Mouse (Mus musculus) forebrain, postnatal 0 days (tissue): Measurements from ENCODE around the gene March6. TPM values are rescaled to one million over a fixed set of nuclear protein-coding genes. Genes with fewer than 3 reads are reported as not detected.

ENCODE experiments used
- ATAC-seq: fragments of 200-750 bp; cut with Nextera tagmentation; 2 replicates; pipeline ENCODE4 v1.8.0; 2017; ENCODE audit warnings: mild to moderate bottlenecking, moderate library complexity
- DNase-seq: peaks from one replicate; pipeline ENCODE4 v3.0.0-alpha.2; 2015
- H3K27ac ChIP-seq: fragments of 300-500 bp; sonication (generic); 2 replicates; pipeline ENCODE4 v1.5.1; 2014; ENCODE audit warnings: low read depth, mild to moderate bottlenecking, antibody characterized with exemption, low read length, moderate library complexity, mixed read lengths
- H3K27me3 ChIP-seq: fragments of 300-500 bp; sonication (generic); 2 replicates; pipeline ENCODE4 v1.6.1; 2014; ENCODE audit warnings: mild to moderate bottlenecking, low read length, mixed read lengths; ENCODE audit not compliant: insufficient read depth
- H3K36me3 ChIP-seq: fragments of 300-500 bp; sonication (generic); 2 replicates; pipeline ENCODE4 v1.6.1; 2014; ENCODE audit warnings: mild to moderate bottlenecking, moderate library complexity; ENCODE audit not compliant: insufficient read depth
- H3K4me1 ChIP-seq: fragments of 300-500 bp; sonication (generic); 2 replicates; pipeline ENCODE4 v1.6.1; 2014; ENCODE audit warnings: antibody characterized with exemption; ENCODE audit not compliant: insufficient read depth
- H3K4me2 ChIP-seq: fragments of 300-500 bp; sonication (generic); 2 replicates; pipeline ENCODE4 v1.6.1; 2014; ENCODE audit warnings: low read depth, mild to moderate bottlenecking, moderate library complexity
- H3K4me3 ChIP-seq: fragments of 300-500 bp; sonication (generic); 2 replicates; pipeline ENCODE4 v1.5.1; 2014; ENCODE audit warnings: low read depth, low read length, mixed read lengths
- H3K9ac ChIP-seq: fragments of 300-500 bp; sonication (generic); 2 replicates; pipeline ENCODE4 v1.6.1; 2014; ENCODE audit warnings: mild to moderate bottlenecking
- H3K9me3 ChIP-seq: fragments of 300-500 bp; sonication (generic); 2 replicates; pipeline ENCODE4 v1.6.1; 2016; ENCODE audit warnings: low read length
- CTCF ChIP-seq: sonication (generic); IDR thresholded peaks from 2 replicates; pipeline ENCODE4 v1.5.1; 2016; ENCODE audit warnings: antibody characterized with exemption, control low read depth, low read depth
- WGBS: fragments of 180-500 bp; shearing (Covaris S2); extraction: QIAGEN DNeasy Blood & Tissue Kit; methylation state at CpG from one replicate; pipeline ENCODE4 v1.1.7; 2014; 5-methylcytosine and 5-hydroxymethylcytosine counted together
- polyA plus RNA-seq: library from polyadenylated mRNA; unstranded; fragments of >200 nt; fragmentation: Nextera tagmentation; extraction: Ambion mirVana; gene quantifications from 2 replicates; pipeline ENCODE4 v1.2.1, GENCODE M21; 2015
- total RNA-seq: library from RNA; depleted of rRNA; stranded (reverse); fragments of >200 nt; gene quantifications from 2 replicates; pipeline ENCODE4 v1.2.3, GENCODE M21; 2014; rRNA removed

March6 gene
- 149 and 209 TPM in 2 replicates for total RNA-seq
- polyA plus RNA-seq = 38.4 and 60.2 TPM in 2 replicates

DNA sequence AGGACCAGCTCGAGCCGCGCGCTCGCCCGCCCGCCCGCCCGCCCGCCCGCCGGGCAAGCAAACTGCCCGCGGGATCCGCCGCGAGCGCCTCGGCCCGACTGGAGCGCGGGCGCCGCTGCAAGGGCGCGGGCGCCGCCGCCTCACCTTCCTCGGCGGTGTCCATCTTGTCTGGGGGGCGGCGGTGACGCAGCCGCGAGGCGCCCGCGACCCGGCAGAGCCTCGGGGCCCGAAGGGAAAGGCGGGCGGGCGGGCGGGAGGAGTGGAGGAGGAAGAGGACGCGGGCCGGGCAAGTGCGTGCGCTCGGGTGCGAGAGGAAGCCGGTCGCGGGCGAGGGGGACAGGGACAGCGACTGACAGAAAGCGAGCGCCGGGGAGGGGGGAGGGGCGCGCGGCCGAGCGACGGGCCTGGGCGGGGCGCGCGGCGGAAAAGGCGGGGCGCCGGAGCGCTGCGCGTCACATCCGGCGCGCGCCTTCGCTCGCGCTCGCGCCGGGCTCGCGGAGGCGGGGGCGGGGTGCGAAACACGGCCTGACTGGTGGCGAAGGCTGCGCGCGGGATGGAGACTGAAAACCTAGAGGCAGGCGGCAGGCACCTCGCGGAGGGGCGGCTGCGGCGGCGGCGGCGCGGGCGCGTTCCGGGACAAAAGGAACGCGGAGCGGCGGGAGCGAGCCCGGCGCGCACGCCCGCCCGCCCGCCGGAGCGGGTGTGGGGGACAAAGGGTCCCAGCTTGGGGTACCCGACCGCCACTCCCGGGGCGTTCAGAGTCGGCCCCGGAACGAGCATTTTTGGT, at the start of gene March6:
Gene March6 (minus strand): TSS at position 395 of the 787 bp plus-strand sequence.
- Histone ChIP-seq H3K9me3 (no peaks in the 10 kb centered on the region), H3K4me3 (peak within 1 kb of the TSS; percentile 98), H3K36me3 (no peaks in the 10 kb centered on the region), H3K9ac (peak within 1 kb of the TSS; percentile 90), H3K4me2 (peak within 1 kb of the TSS; percentile 67), H3K27ac (peak within 1 kb of the TSS; percentile 98), H3K27me3 (no peaks in the 10 kb centered on the region), H3K4me1 (peaks cover 10% of the 10 kb centered on the region)
- WGBS = under 1% methylated on average over 84 of the region's 132 CpGs
- ATAC-seq = peak; percentile 96
- TF ChIP-seq CTCF = no peak
- peak; percentile 97 for DNase-seq

DNA sequence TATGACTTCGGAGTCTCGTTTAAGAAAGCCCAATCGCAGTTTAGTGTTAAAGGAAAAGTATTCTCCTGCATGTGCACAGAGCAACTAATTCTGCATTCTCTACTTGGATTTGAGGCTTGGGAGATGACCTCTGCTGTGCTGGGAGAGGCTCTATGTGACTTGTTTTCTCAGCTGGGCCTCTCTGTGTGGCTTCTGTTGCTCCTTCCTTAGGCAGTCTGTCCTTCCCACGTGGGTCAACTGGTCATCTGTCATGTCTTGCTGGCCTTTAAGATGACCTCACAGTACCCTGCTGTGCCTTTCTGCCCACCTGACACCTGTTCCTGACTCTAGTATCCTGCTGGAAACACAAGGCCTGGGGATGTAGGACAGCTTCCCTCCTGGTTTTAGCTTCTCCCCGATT, 45.2 kb upstream of the March6 start:
- no peak for TF ChIP-seq CTCF
- Histone ChIP-seq H3K4me3 (no peak overlapping the region), H3K9me3 (no peaks in the 10 kb centered on the region), H3K9ac (no peak overlapping the region), H3K4me1 (no peaks in the 10 kb centered on the region), H3K27ac (no peak overlapping the region), H3K4me2 (no peak overlapping the region), H3K27me3 (no peaks in the 10 kb centered on the region), H3K36me3 (no peaks in the 10 kb centered on the region)
- WGBS = 78% methylated on average over 5 of the region's 5 CpGs
- DNase-seq (no peak), ATAC-seq (no peak)

DNA sequence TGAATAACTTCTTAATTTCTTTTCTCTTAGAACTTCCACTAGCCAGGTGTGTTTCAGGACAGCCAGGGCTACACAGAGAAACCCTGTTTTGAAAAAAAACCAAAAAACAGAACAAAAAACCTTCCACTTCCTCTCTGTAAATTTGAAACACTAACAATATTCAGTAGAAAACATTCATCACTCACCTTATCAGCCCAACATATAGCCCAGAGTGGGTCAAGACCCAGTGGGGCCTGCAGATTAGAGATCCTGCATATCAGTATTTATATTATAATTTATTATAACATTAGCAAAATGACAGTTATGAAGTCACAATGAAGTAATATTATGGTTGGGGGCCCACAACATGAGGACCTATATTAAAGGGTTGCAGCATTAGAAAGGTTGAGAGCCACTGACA, 42.8 kb upstream of the March6 start:
- Histone ChIP-seq H3K4me1 (no peaks in the 10 kb centered on the region), H3K27ac (no peak overlapping the region), H3K36me3 (no peaks in the 10 kb centered on the region), H3K9ac (no peak overlapping the region), H3K9me3 (no peaks in the 10 kb centered on the region), H3K27me3 (no peaks in the 10 kb centered on the region), H3K4me2 (no peak overlapping the region), H3K4me3 (no peak overlapping the region)
- TF ChIP-seq CTCF = no peak
- ATAC-seq = no peak
- no peak for DNase-seq

DNA sequence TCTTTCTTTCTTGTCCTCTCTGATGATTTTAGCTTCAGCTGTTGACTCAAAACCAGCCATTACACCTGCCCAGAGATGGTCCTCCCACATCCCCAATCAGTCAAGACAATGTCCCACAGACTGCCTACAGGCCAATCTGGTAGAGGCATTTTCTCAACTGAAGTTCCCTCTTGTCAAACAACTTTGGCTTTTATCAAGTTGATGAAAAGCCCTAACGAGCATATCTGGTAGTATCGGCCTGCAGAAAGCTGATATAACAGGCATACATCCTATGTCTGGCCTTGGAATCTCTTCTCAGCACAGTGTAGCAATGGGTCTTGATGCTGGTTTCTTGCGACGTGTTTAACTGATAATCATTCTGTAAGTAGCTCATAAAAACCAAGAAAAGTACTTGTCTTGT, 42.4 kb upstream of the March6 start:
- 87% methylated on average over 4 of the region's 4 CpGs for WGBS
- no peaks in the 10 kb centered on the region for H3K27me3 ChIP-seq
- TF ChIP-seq CTCF = no peak
- no peak overlapping the region for H3K27ac ChIP-seq
- no peak overlapping the region for H3K4me2 ChIP-seq
- DNase-seq = no peak
- H3K9ac ChIP-seq = no peak overlapping the region
- no peak overlapping the region for H3K4me3 ChIP-seq
- no peak for ATAC-seq
- H3K4me1 ChIP-seq = no peaks in the 10 kb centered on the region
- no peaks in the 10 kb centered on the region for H3K9me3 ChIP-seq
- no peaks in the 10 kb centered on the region for H3K36me3 ChIP-seq

DNA sequence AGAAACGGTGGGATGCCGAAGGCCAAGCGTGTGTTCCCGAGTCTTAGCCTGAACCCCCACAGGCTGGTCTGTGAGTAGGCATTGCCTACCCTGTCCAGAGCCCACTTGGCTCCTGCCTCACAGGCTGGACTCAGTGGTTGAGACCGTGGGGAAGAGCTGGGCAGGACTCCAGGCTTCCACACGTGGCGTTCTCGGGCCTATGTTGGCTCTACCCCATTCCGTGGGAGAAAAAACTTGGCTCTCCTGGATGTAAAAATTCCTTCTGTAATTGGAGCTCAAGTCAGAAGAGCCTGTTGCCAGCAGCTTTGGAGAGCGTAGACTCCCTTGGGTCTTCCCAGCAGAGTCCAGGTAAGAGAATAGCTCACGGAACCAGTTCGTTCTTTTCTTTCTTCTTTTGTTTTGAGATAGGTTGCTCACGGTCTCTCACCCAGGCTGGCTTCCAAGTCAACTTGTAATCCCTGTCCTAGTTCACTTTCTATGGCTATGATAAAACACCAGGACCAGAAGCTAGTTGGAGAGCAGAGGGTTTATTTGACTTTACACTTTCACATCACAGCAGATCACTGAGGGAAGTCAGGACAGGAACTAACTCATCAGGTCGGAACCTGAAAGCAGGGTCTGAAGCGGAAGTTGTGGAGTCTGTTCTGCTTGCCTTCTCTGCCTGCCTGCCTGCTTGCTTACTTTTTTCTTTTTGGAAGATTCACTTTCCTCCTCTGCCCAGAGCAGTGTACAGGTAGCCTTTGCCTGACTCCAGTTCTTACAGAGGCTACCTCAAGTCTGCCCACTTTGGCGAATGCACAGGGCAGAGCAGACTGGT, 41.3 kb upstream of the March6 start:
- ATAC-seq (no peak), DNase-seq (no peak)
- Histone ChIP-seq H3K9me3 (no peaks in the 10 kb centered on the region), H3K4me1 (no peaks in the 10 kb centered on the region), H3K27me3 (no peaks in the 10 kb centered on the region), H3K27ac (no peak overlapping the region), H3K4me2 (no peak overlapping the region), H3K36me3 (no peaks in the 10 kb centered on the region), H3K9ac (no peak overlapping the region), H3K4me3 (no peak overlapping the region)
- WGBS = 78% methylated on average over 16 of the region's 16 CpGs
- no peak for TF ChIP-seq CTCF

DNA sequence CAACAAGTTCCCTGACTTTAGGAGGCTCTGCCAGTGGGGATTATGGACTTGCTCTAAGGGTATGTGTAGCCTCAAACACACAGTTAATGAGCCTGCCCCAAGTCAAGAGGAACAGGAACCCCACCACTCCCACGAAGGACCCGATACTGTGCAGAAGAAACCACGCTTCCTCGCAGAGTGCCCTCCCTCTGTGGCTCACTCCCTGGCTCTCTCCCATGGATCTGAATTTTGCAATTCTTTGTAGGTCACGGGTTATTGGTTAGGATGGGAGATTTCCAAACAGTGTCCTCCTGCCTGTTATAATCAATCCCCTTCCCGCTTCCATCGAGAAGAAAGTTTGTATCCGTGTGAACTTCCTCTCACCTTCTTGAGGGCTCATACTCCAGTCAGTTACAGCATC, 40.1 kb upstream of the March6 start:
- no peak for ATAC-seq
- H3K9ac ChIP-seq = no peak overlapping the region
- TF ChIP-seq CTCF = no peak
- H3K27ac ChIP-seq = no peak overlapping the region
- H3K9me3 ChIP-seq = no peaks in the 10 kb centered on the region
- 91% methylated on average over 8 of the region's 8 CpGs for WGBS
- no peaks in the 10 kb centered on the region for H3K27me3 ChIP-seq
- no peak for DNase-seq
- no peaks in the 10 kb centered on the region for H3K36me3 ChIP-seq
- H3K4me3 ChIP-seq = no peak overlapping the region
- no peak overlapping the region for H3K4me2 ChIP-seq
- H3K4me1 ChIP-seq = no peaks in the 10 kb centered on the region
